Mouse (Mus musculus) layer of hippocampus, adult 6 months (tissue): ENCODE measurements around the gene Bcl2l10. TPM values are rescaled to one million over a fixed set of nuclear protein-coding genes. Genes with fewer than 3 reads are reported as not detected.

Experiments
- long read RNA-seq, 2 experiments: library from polyadenylated mRNA; unstranded; transcript quantifications; one replicate each; pipeline ENCODE4 v2.0.0; 2019 to 2020
- polyA plus RNA-seq: library from polyadenylated mRNA; unstranded; fragments of <200 nt; fragmentation: Nextera tagmentation; gene quantifications from 2 replicates; pipeline ENCODE4 v1.2.3, GENCODE M21; 2021

Bcl2l10 gene
- not detected in 2 replicates for polyA plus RNA-seq
- long read RNA-seq, experiment 1: 0 reads
- long read RNA-seq, experiment 2: 0 reads

DNA sequence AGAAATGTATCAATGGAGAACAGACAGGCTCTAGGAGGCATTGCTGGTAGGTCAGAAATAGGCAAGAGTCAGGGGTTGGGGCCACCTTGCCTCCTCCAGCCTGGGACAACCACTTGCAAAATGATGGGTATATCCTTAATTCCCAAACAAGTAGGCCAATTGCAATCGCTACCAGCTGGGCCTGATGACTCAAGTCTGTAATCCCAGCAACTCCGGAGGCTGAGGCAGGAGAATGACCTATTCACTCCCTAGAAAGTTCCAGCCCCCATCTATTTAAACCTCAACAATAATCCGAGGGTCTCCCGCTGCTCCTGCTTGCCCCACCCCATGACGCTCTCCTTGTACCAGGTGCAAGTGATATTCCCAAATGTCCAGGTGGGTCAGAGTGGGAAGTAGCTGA is at the start of gene Bcl2l10:
TSS of gene Bcl2l10 (plus strand) at position 301 of the 400 bp plus-strand sequence.

DNA sequence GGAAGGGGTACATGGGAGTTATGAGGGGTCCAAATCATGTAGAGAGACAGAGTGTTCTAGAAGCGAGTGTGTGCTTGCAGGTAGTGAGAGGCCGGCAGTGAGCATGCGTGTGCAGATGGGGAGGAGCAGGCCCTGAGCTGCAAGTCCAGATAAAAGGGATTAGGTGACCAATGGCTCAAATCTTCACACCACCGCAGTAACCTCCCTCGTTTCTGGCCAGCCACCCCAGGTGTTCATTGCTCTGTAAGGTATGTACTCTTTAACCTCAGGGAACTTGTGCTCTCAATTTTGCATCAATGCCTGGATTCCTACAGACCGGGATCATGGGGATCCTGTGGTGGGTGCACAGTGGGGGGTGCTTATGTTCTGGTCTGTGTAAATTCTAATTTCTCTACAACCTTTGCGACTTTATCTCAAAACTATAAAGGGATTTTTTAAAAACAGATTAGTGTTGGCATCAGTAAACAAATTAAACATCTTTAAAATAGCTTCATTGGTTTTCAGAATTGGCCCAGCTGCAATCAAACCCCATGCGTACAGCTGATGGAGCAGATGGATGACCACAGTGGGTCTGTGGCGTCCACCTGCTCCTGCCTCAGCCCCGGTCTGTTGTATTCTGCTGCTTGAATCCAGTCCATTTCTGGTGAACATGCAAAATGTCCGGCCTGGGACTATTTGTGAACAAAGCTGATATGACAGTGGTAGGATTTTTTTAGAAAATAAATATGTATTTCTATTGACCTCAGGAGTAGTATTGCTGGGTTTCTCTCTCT is 41.2 kb upstream of the Bcl2l10 start, which contains the start of gene Gnb5:
TSS of gene Gnb5 (plus strand) at position 163 of the 773 bp plus-strand sequence.

Other genes starting within 250 kb of the Bcl2l10 start
- gene Myo5c, start 115.7 kb upstream of the Bcl2l10 start, polyA plus RNA-seq: 0.14 and 0.60 TPM in 2 replicates
- gene Gnb5, start 41.5 kb upstream of the Bcl2l10 start, polyA plus RNA-seq: 184 and 190 TPM in 2 replicates
- 20.8 and 24.5 TPM in 2 replicates for gene Mapk6, start 62.2 kb downstream of the Bcl2l10 start, polyA plus RNA-seq
- 18.7 and 19.9 TPM in 2 replicates for gene Leo1, start 93.8 kb downstream of the Bcl2l10 start, polyA plus RNA-seq
- gene Tmod3, start 211.9 kb downstream of the Bcl2l10 start, polyA plus RNA-seq: 25.7 and 27.3 TPM in 2 replicates